In genomic region chr10:40970601-40971245, GRCm38 (mm10) we compare ENCODE assay signal across 10 mouse cellular contexts.
DNase-seq lines count a peak whose midpoint lies in the region; ATAC-seq lines count a peak whose summit lies in the region.
"Had no signal": no experiment of that assay in that cellular context is flagged by ENCODE, and none has a peak within 500 bp of the region (broad histone marks: within the 10 kb centered on the region; RNA-seq: fewer than 3 reads in every experiment).

No protein-coding gene starts in this region.

- no peaks in the 10 kb centered on the region for H3K36me3 ChIP-seq in midbrain, embryonic 11.5 days (ENCODE audit: control insufficient read depth, insufficient read depth, low read length)
- H3K36me3 ChIP-seq in midbrain, embryonic 10.5 days: no peaks in the 10 kb centered on the region
- no peaks in the 10 kb centered on the region for H3K36me3 ChIP-seq in forebrain, embryonic 16.5 days (ENCODE audit: control insufficient read depth, insufficient read depth)
- no peaks in the 10 kb centered on the region for H3K36me3 ChIP-seq in kidney, embryonic 14.5 days (ENCODE audit: control insufficient read depth, insufficient read depth, low read length)

- 72% methylated on average over 12 of the region's 12 CpGs for WGBS in midbrain, embryonic 11.5 days
- WGBS in midbrain, embryonic 10.5 days: 83% methylated on average over 12 of the region's 12 CpGs
- WGBS in forebrain, embryonic 16.5 days: 39% methylated on average over 12 of the region's 12 CpGs
- 87% methylated on average over 12 of the region's 12 CpGs for WGBS in kidney, embryonic 14.5 days

- no peak for ATAC-seq in midbrain, embryonic 11.5 days (ENCODE audit: low FRiP score)
- peak; percentile 78 for ATAC-seq in forebrain, embryonic 16.5 days
- no peak for ATAC-seq in kidney, embryonic 14.5 days (ENCODE audit: low FRiP score, low TSS enrichment)
- ATAC-seq: liver, postnatal 0 days had no signal

- no peak overlapping the region for H3K4me3 ChIP-seq in midbrain, embryonic 11.5 days (ENCODE audit: low read depth, low read length)
- no peak overlapping the region for H3K4me3 ChIP-seq in midbrain, embryonic 10.5 days
- H3K4me3 ChIP-seq in forebrain, embryonic 16.5 days (replicated peaks; ENCODE audit: low read length): no peak overlapping the region
- H3K4me3 ChIP-seq in kidney, embryonic 14.5 days (ENCODE audit: low read length): no peak overlapping the region

- no peak overlapping the region for H3K27ac ChIP-seq in midbrain, embryonic 11.5 days (ENCODE audit: low read depth, low read length)
- no peak overlapping the region for H3K27ac ChIP-seq in midbrain, embryonic 10.5 days (replicated peaks)
- H3K27ac ChIP-seq in forebrain, embryonic 16.5 days (ENCODE audit: low read length): peak overlapping the region; percentile 41; the same call in 1 of the 2 replicates
- no peak overlapping the region for H3K27ac ChIP-seq in kidney, embryonic 14.5 days (ENCODE audit: low read depth, low read length)

- no peak overlapping the region for H3K4me2 ChIP-seq in midbrain, embryonic 11.5 days
- H3K4me2 ChIP-seq in forebrain, embryonic 16.5 days (ENCODE audit: low read length): 0 out of 2 replicates have a peak overlapping the region, but pooled peaks have one; percentile 3
- no peak overlapping the region for H3K4me2 ChIP-seq in kidney, embryonic 14.5 days (replicated peaks; ENCODE audit: low read depth, low read length)

- DNase-seq in midbrain, embryonic 11.5 days (ENCODE audit: low spot score, missing footprints): peak; percentile 83
- no peak for DNase-seq in midbrain, embryonic 10.5 days (ENCODE audit: low spot score)
- DNase-seq in left cerebral cortex, postnatal 14 days (ENCODE audit: low spot score in 2 of 2): peak; percentile 61 to 71
- DNase-seq in telencephalon, adult 2 months (ENCODE audit: low read depth, low spot score): peak; percentile 74
- DNase-seq in kidney, postnatal 36 days: no peak
- DNase-seq: adrenal gland, adult 2 months; liver, postnatal 0 days; thymus, postnatal 4 days had no signal

- intact Hi-C loops in left cerebral cortex, postnatal 14 days (cut with DNase I): no loop called here

- H3K9ac ChIP-seq in midbrain, embryonic 11.5 days (ENCODE audit: low read length): no peak overlapping the region
- no peak overlapping the region for H3K9ac ChIP-seq in forebrain, embryonic 16.5 days (replicated peaks; ENCODE audit: low read depth, low read length)
- H3K9ac ChIP-seq in kidney, embryonic 14.5 days (ENCODE audit: low read depth, low read length): no peak overlapping the region
- H3K9ac ChIP-seq: liver, postnatal 0 days had no signal

- H3K4me1 ChIP-seq in midbrain, embryonic 11.5 days (ENCODE audit: control insufficient read depth, insufficient read depth, low read length): peaks cover 9% of the 10 kb centered on the region; the same call in 1 of the 2 replicates
- peaks cover 28% of the 10 kb centered on the region for H3K4me1 ChIP-seq in midbrain, embryonic 10.5 days
- H3K4me1 ChIP-seq in forebrain, embryonic 16.5 days (replicated peaks; ENCODE audit: control insufficient read depth, insufficient read depth, low read length): peaks cover 16% of the 10 kb centered on the region
- no peaks in the 10 kb centered on the region for H3K4me1 ChIP-seq in kidney, embryonic 14.5 days (ENCODE audit: control insufficient read depth, insufficient read depth, low read length)

- no peaks in the 10 kb centered on the region for H3K9me3 ChIP-seq in midbrain, embryonic 11.5 days (ENCODE audit: control insufficient read depth, low read length)
- no peaks in the 10 kb centered on the region for H3K9me3 ChIP-seq in midbrain, embryonic 10.5 days (replicated peaks)
- H3K9me3 ChIP-seq in forebrain, embryonic 16.5 days (ENCODE audit: control insufficient read depth, low read length): no peaks in the 10 kb centered on the region
- H3K9me3 ChIP-seq in kidney, embryonic 14.5 days (ENCODE audit: control insufficient read depth, low read length): no peaks in the 10 kb centered on the region

- no peaks in the 10 kb centered on the region for H3K27me3 ChIP-seq in midbrain, embryonic 11.5 days (ENCODE audit: control insufficient read depth, insufficient read depth, low read length)
- no peaks in the 10 kb centered on the region for H3K27me3 ChIP-seq in midbrain, embryonic 10.5 days (ENCODE audit: low read depth, poor library complexity, severe bottlenecking)
- no peaks in the 10 kb centered on the region for H3K27me3 ChIP-seq in forebrain, embryonic 16.5 days (replicated peaks; ENCODE audit: control insufficient read depth, insufficient read depth, low read length)
- no peaks in the 10 kb centered on the region for H3K27me3 ChIP-seq in kidney, embryonic 14.5 days (ENCODE audit: control insufficient read depth, insufficient read depth, low read length)

Comparison
In these comparisons a context has a peak if more than half of its experiments do, and no peak if none do; other contexts are left out.
1. DNase-seq: peak in midbrain, embryonic 11.5 days (single experiment), left cerebral cortex, postnatal 14 days (2 of 2) and telencephalon, adult 2 months (single experiment); none in midbrain, embryonic 10.5 days (single experiment) and kidney, postnatal 36 days (0 of 2).